Mouse (Mus musculus) E14TG2a.4 (cell line): ENCODE measurements at regions not wholly inside any gene's neighbourhood (a gene's known extent, or its start where the extent isn't known, plus 50 kb on each side); places are given as distances from the start of the nearest gene placed in this dataset.

Experiments used
- H3K27me3 ChIP-seq: 2 replicates; pipeline ENCODE4 v1.6.1; 2014; ENCODE audit warnings: low read length, control low read depth; ENCODE audit not compliant: insufficient read depth
- H3K36me3 ChIP-seq: 2 replicates; pipeline ENCODE4 v1.6.1; 2014; ENCODE audit warnings: low read length, control low read depth; ENCODE audit not compliant: insufficient read depth
- H3K4me1 ChIP-seq: replicated peaks from 2 replicates; pipeline ENCODE4 v1.6.1; 2014; ENCODE audit warnings: low read depth, low read length, control low read depth
- H3K4me3 ChIP-seq: replicated peaks from 2 replicates; pipeline ENCODE4 v1.5.1; 2014; ENCODE audit warnings: mild to moderate bottlenecking, low read length
- H3K9me3 ChIP-seq: 2 replicates; pipeline ENCODE4 v1.6.1; 2014; ENCODE audit warnings: low read length, control low read depth
- CTCF ChIP-seq: conservative IDR thresholded peaks from 2 replicates; pipeline ENCODE4 v1.5.1; 2014; ENCODE audit warnings: low read length
- NANOG ChIP-seq: IDR thresholded peaks from 2 replicates; pipeline ENCODE4 v1.6.1; 2014; ENCODE audit warnings: borderline replicate concordance, low read length, mixed read lengths
- POU5F1 ChIP-seq: IDR thresholded peaks from 2 replicates; pipeline ENCODE4 v1.6.1; 2014; ENCODE audit warnings: low read length, borderline replicate concordance

- Histone ChIP-seq H3K36me3 (no peaks in the 10 kb centered on the region), H3K27me3 (no peaks in the 10 kb centered on the region), H3K9me3 (no peaks in the 10 kb centered on the region), H3K4me1 (no peaks in the 10 kb centered on the region), H3K4me3 (no peak overlapping the region)
- TF ChIP-seq CTCF = no peak
- no peak for TF ChIP-seq POU5F1
- no peak for TF ChIP-seq NANOG
These were observed 88.5 kb downstream of the E330014E10Rik start for GRCm38 (mm10) chr5:95864252-95864651.

GRCm38 (mm10) chr5:95864725-95865492 lies 89.1 kb downstream of the E330014E10Rik start:
- H3K9me3 ChIP-seq = no peaks in the 10 kb centered on the region
- H3K4me3 ChIP-seq = no peak overlapping the region
- no peaks in the 10 kb centered on the region for H3K4me1 ChIP-seq
- TF ChIP-seq CTCF (no peak), POU5F1 (no peak), NANOG (no peak)
- no peaks in the 10 kb centered on the region for H3K36me3 ChIP-seq
- no peaks in the 10 kb centered on the region for H3K27me3 ChIP-seq

- Histone ChIP-seq H3K4me3 (no peak overlapping the region), H3K27me3 (no peaks in the 10 kb centered on the region), H3K4me1 (no peaks in the 10 kb centered on the region), H3K36me3 (no peaks in the 10 kb centered on the region), H3K9me3 (no peaks in the 10 kb centered on the region)
- no peak for TF ChIP-seq POU5F1
- no peak for TF ChIP-seq CTCF
- TF ChIP-seq NANOG = no peak
These were observed 89.7 kb downstream of the E330014E10Rik start for GRCm38 (mm10) chr5:95865516-95865915.

DNA sequence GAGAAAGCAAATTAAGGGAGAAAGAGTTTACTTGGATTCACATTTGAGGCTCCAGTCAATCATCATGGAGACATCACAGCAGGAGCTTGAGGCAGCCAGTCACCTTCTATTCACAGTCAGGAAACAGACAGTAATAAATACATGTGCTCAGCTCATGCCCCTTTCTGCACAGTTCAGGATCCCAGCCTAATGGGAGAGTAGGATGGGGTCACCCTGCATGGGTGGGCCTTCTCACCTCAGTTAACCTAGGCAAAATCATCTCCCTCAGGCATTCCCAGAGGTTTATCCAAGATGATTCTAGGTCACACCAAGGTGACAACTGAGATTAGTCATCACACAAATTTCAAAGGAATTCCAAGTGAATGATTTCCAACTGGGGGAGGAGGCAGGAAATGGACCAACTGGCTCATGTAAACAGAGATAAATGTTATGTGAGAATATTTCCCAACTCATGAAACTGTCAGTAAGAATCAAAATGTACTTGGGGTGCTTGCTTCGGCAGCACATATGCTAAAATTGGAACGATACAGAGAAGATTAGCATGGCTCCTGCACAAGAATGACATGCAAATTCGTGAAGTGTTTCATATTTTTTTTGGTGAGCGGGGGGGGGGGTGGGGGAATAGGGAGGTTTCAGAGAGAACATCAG lies 89.8 kb upstream of the Cxcl13 start:
- no peak overlapping the region for H3K4me3 ChIP-seq
- TF ChIP-seq CTCF = no peak
- no peak for TF ChIP-seq POU5F1
- TF ChIP-seq NANOG = no peak
- no peaks in the 10 kb centered on the region for H3K9me3 ChIP-seq

GRCm38 (mm10) chr5:95870336-95870845 lies 86.4 kb upstream of the Cxcl13 start:
- TF ChIP-seq POU5F1 (no peak), CTCF (no peak), NANOG (no peak)

More for the DNA sequence above, 89.8 kb upstream of the Cxcl13 start:
- H3K4me1 ChIP-seq = no peaks in the 10 kb centered on the region
- H3K36me3 ChIP-seq = no peaks in the 10 kb centered on the region
- H3K27me3 ChIP-seq = no peaks in the 10 kb centered on the region

DNA sequence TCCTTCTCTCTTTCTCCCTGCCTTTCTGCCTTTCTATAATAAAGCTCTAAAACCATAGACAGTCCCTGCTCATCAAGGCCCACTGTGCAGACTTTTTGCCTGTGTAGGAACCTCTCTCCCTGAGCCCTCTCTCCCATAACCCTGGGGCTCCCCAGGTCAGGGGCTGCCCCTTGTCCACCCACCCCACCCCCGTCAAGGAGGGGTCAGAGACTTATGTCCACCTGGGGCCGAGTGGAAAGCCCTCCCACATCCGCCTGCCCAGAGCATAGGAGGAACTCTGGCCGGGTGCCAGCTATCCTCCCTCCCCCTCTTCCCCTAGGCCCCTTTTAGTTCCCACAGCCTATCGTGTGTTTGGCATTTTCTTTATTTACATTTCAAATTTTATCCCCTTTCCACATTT lies 81.8 kb upstream of the Cxcl13 start:
- TF ChIP-seq NANOG (no peak), POU5F1 (no peak), CTCF (no peak)

More at GRCm38 (mm10) chr5:95870336-95870845, 86.4 kb upstream of the Cxcl13 start:
- no peaks in the 10 kb centered on the region for H3K9me3 ChIP-seq
- no peaks in the 10 kb centered on the region for H3K4me1 ChIP-seq
- no peaks in the 10 kb centered on the region for H3K36me3 ChIP-seq
- H3K27me3 ChIP-seq = no peaks in the 10 kb centered on the region
- H3K4me3 ChIP-seq = no peak overlapping the region

DNA sequence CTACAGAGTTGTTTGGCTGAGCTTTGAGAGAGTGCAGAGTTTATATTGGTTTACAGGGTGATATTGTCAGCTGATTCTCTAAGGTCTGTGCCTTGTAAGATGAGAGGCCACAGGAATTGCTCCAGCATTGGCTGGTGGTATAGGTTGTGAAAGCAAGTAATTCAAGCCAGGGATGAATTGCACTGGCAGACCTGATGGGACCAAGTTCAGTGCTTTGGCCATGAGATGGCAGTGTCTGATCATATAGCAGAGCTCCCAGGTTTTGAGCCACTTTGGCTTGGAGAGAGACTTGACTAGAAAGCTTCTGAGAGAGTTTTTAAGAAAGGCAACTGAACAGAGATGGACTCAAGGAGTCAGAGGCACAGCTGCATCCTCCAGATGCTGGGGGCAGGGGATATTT lies 75.8 kb upstream of the Cxcl13 start:
- no peaks in the 10 kb centered on the region for H3K9me3 ChIP-seq
- no peaks in the 10 kb centered on the region for H3K4me1 ChIP-seq
- no peaks in the 10 kb centered on the region for H3K27me3 ChIP-seq
- TF ChIP-seq CTCF = peak; percentile 19; the same call in 1 of the 2 replicates
- TF ChIP-seq POU5F1 = no peak
- H3K4me3 ChIP-seq = no peak overlapping the region
- no peaks in the 10 kb centered on the region for H3K36me3 ChIP-seq

More for the DNA sequence above, 81.8 kb upstream of the Cxcl13 start:
- no peaks in the 10 kb centered on the region for H3K27me3 ChIP-seq
- no peaks in the 10 kb centered on the region for H3K4me1 ChIP-seq
- H3K4me3 ChIP-seq = no peak overlapping the region
- H3K36me3 ChIP-seq = no peaks in the 10 kb centered on the region
- H3K9me3 ChIP-seq = no peaks in the 10 kb centered on the region
